Mouse (Mus musculus) heart, embryonic 10.5 days (tissue): ENCODE results near the gene Hs6st3. TPM values are rescaled to one million over a fixed set of nuclear protein-coding genes. Genes with fewer than 3 reads are reported as not detected.
A peak's percentile ranks its signal among the peaks of the same experiment; 100 is the strongest.

Experiments used
- DNase-seq: peaks from one replicate; pipeline ENCODE4 v3.0.0-alpha.2; 2017; ENCODE audit warnings: low spot score
- H3K27ac ChIP-seq: fragments of 300-500 bp; sonication (generic); 2 replicates; pipeline ENCODE4 v1.5.1; 2016; ENCODE audit warnings: mild to moderate bottlenecking
- H3K27me3 ChIP-seq: fragments of 300-500 bp; sonication (generic); 2 replicates; pipeline ENCODE4 v1.6.1; 2016; ENCODE audit warnings: mild to moderate bottlenecking; ENCODE audit not compliant: poor library complexity, insufficient read depth, severe bottlenecking
- H3K36me3 ChIP-seq: fragments of 300-500 bp; sonication (generic); 2 replicates; pipeline ENCODE4 v1.6.1; 2016; ENCODE audit warnings: mild to moderate bottlenecking, moderate library complexity
- H3K4me1 ChIP-seq: fragments of 300-500 bp; sonication (generic); 2 replicates; pipeline ENCODE4 v1.6.1; 2016; ENCODE audit warnings: mild to moderate bottlenecking
- H3K4me3 ChIP-seq: fragments of 300-500 bp; sonication (generic); 2 replicates; pipeline ENCODE4 v1.5.1; 2016; ENCODE audit warnings: mild to moderate bottlenecking, moderate library complexity
- H3K9me3 ChIP-seq: fragments of 300-500 bp; sonication (generic); 2 replicates; pipeline ENCODE4 v1.6.1; 2016; ENCODE audit warnings: mild to moderate bottlenecking, moderate library complexity
- WGBS: fragments of 180-500 bp; shearing (Covaris S2); methylation state at CpG from one replicate; pipeline ENCODE4 v1.1.7; 2016; 5-methylcytosine and 5-hydroxymethylcytosine counted together
- polyA plus RNA-seq: library from polyadenylated mRNA; unstranded; fragments of >200 nt; fragmentation: Nextera tagmentation; extraction: Ambion mirVana; gene quantifications from 2 replicates; pipeline ENCODE4 v1.2.1, GENCODE M21; 2016

Gene Hs6st3
- 0.18 TPM in 1 of 2 replicates, not detected in the other for polyA plus RNA-seq

DNA sequence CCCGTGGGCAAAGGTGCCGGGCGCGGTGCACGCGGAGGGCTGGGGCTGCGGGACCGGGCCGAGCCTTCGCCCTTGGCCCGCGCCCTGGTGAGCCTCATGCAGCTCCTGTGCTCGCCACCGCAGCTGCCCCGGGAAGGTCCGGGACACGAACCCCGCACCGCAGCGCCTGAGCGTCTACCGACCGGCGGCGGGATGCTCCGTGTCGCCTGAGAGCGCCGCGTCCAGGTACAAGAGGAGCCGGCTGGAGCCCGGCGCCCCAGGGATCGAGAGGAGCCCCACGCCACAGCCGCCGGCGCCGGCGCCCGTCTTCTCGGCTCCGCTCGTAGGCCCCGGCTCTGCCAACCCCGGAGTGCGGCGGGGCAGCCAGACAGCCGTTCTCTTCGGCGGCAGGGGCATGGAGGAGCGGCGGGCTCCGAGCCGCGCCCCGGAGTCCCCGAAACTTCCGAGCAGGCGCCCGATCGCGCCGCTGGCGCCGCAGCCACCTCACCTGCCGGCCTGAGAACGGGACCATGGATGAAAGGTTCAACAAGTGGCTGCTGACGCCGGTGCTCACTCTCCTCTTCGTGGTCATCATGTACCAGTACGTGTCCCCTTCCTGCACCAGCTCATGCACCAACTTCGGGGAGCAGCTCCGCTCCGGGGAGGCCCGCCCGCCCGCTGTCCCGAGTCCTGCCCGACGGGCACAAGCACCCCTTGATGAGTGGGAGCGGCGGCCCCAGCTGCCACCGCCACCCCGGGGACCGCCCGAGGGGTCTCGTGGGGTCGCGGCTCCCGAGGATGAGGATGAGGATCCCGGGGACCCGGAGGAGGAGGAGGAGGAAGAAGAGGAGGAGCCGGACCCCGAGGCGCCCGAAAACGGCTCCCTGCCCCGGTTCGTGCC lies at the start of gene Hs6st3:
Hs6st3 (plus strand) TSS at position 436 of the 880 bp plus-strand sequence.
- Histone ChIP-seq H3K27ac (peak within 1 kb of the TSS; percentile 74), H3K27me3 (peaks cover 64% of the 10 kb centered on the region), H3K4me3 (peak within 1 kb of the TSS; percentile 79), H3K9me3 (no peaks in the 10 kb centered on the region), H3K4me1 (peaks cover 16% of the 10 kb centered on the region), H3K36me3 (no peaks in the 10 kb centered on the region)
- DNase-seq: no peak
- under 1% methylated on average over 93 of the region's 100 CpGs for WGBS

DNA sequence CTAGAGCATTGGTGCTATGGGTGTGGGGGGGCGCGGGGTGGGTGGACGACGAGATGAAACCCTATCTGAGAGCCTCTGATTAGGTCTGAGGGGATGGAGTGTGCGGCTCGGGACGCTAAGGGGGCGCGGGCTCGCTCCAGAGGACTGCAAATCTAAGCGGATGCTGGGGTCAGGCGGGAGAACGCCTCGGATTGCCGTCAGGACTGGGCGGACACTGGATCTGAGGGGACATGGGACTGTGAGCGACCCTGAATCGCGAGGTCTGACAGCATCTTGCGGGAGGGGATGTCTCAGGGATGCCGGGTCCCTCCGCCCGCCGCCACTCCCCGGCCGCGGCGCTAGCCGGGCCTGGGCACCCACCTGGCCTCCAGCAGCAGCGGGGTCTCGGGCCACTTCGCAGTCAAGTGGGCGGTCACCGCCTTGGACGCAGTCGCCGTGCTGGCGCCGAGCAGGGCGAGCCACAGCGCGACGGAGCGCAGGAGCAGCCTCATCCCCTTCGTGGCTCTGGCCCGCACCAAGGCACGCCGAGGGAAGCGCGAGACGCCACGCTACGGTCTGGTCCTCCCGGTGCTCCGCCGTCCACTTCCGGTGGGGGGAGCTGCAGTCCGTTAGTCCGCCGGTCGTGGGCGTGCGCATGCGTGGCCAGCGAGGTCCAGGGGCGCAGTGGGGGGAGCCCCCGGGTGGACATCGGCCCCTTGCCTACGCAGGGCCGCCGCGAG lies 39.1 kb upstream of the Hs6st3 start, which contains the start of gene Uggt2:
Uggt2 (minus strand) TSS at position 580 of the 719 bp plus-strand sequence.
- Histone ChIP-seq H3K9me3 (no peaks in the 10 kb centered on the region), H3K27ac (peak within 1 kb of the TSS; percentile 93), H3K4me3 (peak within 1 kb of the TSS; percentile 95), H3K36me3 (peaks cover 5% of the 10 kb centered on the region; the same call in 1 of the 2 replicates), H3K27me3 (no peaks in the 10 kb centered on the region), H3K4me1 (peaks cover 10% of the 10 kb centered on the region; the same call in 1 of the 2 replicates)
- under 1% methylated on average over 72 of the region's 72 CpGs for WGBS
- DNase-seq: peak; percentile 91

DNA sequence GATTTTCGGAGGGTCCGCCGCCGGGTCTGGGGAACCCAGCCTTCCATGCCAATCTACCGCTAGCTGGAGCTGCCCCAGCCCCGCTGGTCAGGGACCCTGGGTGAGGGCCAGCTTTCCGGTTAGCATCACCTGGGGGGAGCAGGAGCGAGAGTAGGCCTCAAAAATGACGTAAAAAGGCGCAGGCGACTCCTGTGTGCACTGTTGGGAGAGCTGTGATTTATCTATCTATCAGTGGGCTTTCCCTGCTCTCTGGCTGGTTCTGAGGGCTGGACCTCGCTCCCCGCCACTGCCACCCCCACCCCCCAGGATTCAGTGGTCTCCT lies 38.6 kb upstream of the Hs6st3 start:
- Histone ChIP-seq H3K27me3 (no peaks in the 10 kb centered on the region), H3K27ac (peak overlapping the region; percentile 93), H3K9me3 (no peaks in the 10 kb centered on the region), H3K4me1 (peaks cover 10% of the 10 kb centered on the region; the same call in 1 of the 2 replicates), H3K4me3 (peak overlapping the region; percentile 95), H3K36me3 (peaks cover 1% of the 10 kb centered on the region; the same call in 1 of the 2 replicates)
- 0% methylated on average over 13 of the region's 13 CpGs for WGBS
- DNase-seq: no peak

DNA sequence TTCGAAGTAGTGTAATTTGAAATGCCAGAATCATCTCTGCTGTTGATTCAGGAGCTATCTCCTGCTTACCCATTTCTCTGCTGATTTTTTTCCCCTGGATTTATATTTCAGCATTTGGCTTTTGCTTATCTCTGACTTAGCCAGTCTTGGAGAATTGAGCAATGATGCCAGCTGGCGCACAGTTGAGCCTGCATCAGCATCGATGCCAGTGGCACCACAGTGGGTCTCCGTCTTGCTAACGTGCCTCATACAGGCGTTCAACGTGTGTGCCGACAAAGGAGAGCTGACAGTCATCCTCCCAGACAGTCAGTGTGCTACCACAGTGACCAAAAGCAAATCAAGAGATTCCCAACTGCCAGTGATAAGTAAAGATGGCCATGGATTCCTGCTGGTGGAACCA lies 30.6 kb upstream of the Hs6st3 start:
- Histone ChIP-seq H3K4me1 (no peaks in the 10 kb centered on the region), H3K36me3 (no peaks in the 10 kb centered on the region), H3K27ac (no peak overlapping the region), H3K4me3 (no peak overlapping the region), H3K9me3 (no peaks in the 10 kb centered on the region), H3K27me3 (no peaks in the 10 kb centered on the region)
- WGBS: 89% methylated on average over 8 of the region's 8 CpGs
- DNase-seq: no peak

DNA sequence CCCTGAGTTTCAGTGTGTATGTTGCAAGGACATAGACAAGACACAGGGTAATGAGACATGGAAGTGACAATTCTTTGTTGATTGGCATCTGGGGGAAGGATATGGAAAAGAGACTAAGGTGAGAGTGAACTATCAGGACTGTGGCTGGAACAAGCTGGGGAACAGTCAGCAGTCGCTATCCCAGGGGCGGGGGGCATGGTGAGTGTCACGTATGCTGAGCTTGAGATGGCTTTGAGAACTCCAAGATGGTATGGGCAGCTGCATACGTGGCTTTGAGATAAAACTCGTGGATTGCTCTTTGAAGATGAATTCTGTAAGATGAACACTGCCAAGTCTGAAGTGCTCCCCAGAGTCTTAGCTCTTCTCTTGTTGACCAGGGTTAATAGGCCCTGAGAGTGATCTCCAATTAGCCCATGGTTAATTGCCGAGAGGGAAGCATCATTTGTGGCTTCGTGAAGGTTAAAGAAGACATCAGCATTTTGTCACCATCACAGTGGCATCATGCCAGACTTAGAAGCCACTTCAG lies 29.3 kb upstream of the Hs6st3 start:
- no peaks in the 10 kb centered on the region for H3K9me3 ChIP-seq
- H3K27ac ChIP-seq: no peak overlapping the region
- no peak for DNase-seq
- WGBS: 69% methylated on average over 7 of the region's 7 CpGs
- no peaks in the 10 kb centered on the region for H3K4me1 ChIP-seq
- no peaks in the 10 kb centered on the region for H3K27me3 ChIP-seq
- H3K36me3 ChIP-seq: no peaks in the 10 kb centered on the region
- H3K4me3 ChIP-seq: no peak overlapping the region

DNA sequence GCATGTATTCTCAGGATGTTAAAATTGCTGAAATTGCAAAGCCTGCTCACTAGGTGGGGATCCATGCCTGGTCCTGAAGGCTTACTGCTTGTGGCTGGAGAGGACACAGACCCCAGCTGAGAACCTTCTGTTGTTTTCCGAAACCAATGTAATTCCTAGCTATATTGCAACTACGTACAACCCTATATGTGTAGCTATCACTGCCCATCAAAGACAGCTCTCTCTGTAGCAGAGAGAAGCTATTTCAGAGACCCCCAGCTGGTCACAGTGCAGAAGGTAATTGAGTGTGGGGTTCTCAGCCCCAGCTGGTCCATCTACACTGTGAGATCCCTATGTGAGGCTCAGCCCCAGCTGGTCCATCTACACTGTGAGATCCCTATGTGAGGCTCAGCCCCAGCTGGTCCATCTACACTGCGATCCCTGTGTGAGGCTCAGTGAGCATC lies 28.3 kb upstream of the Hs6st3 start:
- WGBS: 74% methylated on average over 3 of the region's 3 CpGs
- Histone ChIP-seq H3K4me1 (no peaks in the 10 kb centered on the region), H3K9me3 (no peaks in the 10 kb centered on the region), H3K27ac (no peak overlapping the region), H3K4me3 (no peak overlapping the region), H3K36me3 (no peaks in the 10 kb centered on the region), H3K27me3 (no peaks in the 10 kb centered on the region)
- DNase-seq: no peak

DNA sequence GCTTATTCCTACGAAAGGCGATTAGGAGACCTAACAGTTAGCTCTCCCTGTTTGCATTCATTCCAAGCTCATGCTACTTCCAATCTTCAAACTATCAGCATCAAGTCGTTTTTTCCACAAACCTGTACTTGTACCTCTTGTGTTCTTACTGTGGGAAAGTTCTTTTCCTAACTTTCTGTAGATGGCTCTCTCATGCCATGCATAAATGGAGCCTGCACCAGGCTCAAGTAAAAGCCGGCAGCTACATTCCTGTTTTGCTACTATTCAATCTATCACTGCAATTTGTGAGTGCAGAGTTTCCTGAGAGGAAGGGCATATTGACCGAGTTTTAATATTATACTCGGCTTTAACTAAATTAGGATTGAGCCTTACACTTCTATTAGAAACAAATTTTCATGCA lies 25.6 kb upstream of the Hs6st3 start:
- no peak overlapping the region for H3K4me3 ChIP-seq
- DNase-seq: no peak
- no peaks in the 10 kb centered on the region for H3K4me1 ChIP-seq
- H3K9me3 ChIP-seq: no peaks in the 10 kb centered on the region
- 77% methylated on average over 6 of the region's 6 CpGs for WGBS
- H3K27me3 ChIP-seq: no peaks in the 10 kb centered on the region
- no peaks in the 10 kb centered on the region for H3K36me3 ChIP-seq
- H3K27ac ChIP-seq: no peak overlapping the region

DNA sequence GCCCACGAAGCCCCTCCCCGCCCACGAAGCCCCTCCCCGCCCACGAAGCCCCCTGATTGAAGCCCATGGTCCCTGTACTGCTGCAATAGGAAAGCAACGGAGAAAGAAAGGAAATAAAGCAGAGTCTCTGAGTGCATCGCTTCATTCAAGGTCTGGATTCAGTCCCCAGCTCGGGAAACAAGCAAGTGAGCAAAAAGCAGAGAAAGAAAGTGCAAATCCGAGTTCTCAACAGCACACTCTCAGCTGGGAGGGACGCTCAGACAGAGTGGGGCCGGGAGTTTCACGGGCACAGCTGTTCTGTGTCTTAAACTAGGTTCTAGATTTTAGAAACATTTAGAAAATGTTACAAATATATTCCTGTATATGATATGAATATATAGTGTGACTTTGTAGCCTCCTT lies 14.6 kb upstream of the Hs6st3 start:
- H3K4me3 ChIP-seq: peak overlapping the region; percentile 56
- no peaks in the 10 kb centered on the region for H3K27me3 ChIP-seq
- no peaks in the 10 kb centered on the region for H3K36me3 ChIP-seq
- DNase-seq: no peak
- peak overlapping the region; percentile 52; the same call in 1 of the 2 replicates for H3K27ac ChIP-seq
- no peaks in the 10 kb centered on the region for H3K9me3 ChIP-seq
- 8% methylated on average over 12 of the region's 12 CpGs for WGBS
- H3K4me1 ChIP-seq: peaks cover 6% of the 10 kb centered on the region; the same call in 1 of the 2 replicates

DNA sequence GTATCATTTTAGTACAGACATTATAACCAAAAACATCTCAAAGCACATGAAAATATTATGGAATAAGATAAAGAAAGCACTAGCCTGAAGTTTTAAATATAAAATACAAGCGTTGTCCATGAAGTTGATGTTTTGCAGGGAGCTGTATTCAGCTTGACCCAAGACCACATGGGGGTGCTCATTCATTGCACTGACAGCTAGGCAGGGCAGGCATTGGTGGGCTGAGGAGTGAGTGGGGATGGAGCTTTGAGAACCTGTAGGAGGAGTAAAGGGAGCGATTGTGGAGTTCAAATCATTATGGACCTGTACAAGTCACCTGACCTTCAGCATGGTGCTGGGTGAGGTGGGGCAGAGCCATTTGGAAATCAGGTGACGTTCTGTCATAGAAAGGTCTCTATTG lies 14.1 kb upstream of the Hs6st3 start:
- WGBS: 29% methylated on average over 3 of the region's 3 CpGs
- Histone ChIP-seq H3K4me1 (peaks cover 6% of the 10 kb centered on the region; the same call in 1 of the 2 replicates), H3K4me3 (peak overlapping the region; percentile 56), H3K36me3 (no peaks in the 10 kb centered on the region), H3K27ac (no peak overlapping the region), H3K27me3 (no peaks in the 10 kb centered on the region), H3K9me3 (no peaks in the 10 kb centered on the region)
- DNase-seq: no peak

DNA sequence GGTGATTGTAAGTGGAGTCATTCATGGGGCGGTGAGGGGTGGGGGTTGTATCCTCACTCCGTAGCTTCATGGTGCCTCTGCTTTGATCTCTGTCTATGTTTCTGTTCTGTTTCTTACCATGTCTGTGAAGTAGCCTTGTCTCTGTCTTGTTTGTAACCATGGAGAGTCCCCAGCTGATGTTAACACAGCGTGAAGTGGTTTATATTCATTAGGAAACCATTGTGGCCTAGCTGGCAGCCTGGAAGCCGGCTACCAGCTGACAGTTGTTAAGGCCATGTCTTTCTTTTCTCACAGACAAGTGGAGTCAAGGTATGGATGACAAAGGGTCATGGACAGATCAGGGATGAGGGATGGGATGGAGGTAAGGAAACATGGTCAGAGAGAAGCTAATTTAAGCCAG lies 12.3 kb upstream of the Hs6st3 start:
- WGBS: 59% methylated on average over 4 of the region's 4 CpGs
- H3K27me3 ChIP-seq: no peaks in the 10 kb centered on the region
- DNase-seq: no peak
- no peaks in the 10 kb centered on the region for H3K9me3 ChIP-seq
- no peak overlapping the region for H3K4me3 ChIP-seq
- no peaks in the 10 kb centered on the region for H3K36me3 ChIP-seq
- peaks cover 6% of the 10 kb centered on the region; the same call in 1 of the 2 replicates for H3K4me1 ChIP-seq
- H3K27ac ChIP-seq: no peak overlapping the region

DNA sequence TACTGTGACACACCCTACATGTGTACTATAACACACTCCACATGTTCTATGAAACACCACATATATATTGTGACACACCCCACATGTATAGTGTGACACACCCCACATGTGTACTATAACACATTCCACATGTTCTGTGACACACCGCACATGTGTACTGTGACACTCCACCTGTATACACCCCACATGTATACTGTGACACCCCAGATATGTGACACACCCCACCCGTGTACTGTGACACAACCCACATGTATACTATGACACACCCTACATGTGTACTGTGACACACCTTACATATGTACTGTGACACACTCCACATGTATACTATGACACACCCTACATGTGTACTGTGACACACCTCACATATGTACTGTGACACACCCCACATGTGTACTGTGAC lies 10.8 kb upstream of the Hs6st3 start:
- Histone ChIP-seq H3K9me3 (no peaks in the 10 kb centered on the region), H3K36me3 (no peaks in the 10 kb centered on the region), H3K4me1 (peaks cover 6% of the 10 kb centered on the region; the same call in 1 of the 2 replicates), H3K4me3 (no peak overlapping the region), H3K27ac (no peak overlapping the region), H3K27me3 (peaks cover 5% of the 10 kb centered on the region; the same call in 1 of the 2 replicates)
- DNase-seq: no peak
- 92% methylated on average over 2 of the region's 2 CpGs for WGBS

DNA sequence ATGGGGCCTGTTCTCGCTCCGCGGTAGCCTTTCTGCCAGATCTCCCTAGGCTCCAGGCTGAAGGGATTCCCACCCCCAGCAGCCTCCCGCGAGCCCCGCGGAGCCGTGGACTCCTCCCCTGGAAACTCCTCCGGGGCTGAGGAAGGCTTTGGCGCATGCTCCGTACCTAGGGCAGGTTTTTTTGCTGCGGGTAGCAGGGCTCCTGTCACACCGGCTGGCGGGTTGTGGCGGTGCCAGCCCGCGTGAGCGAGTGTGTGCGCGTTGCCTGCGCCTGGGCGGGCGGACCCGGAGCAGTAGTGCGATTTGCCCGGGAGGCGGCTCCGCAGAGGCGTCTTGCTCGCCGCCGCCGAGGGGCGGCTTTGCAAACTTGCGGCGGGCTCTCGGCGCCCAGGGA lies 632 bp upstream of the Hs6st3 start:
- under 1% methylated on average over 38 of the region's 38 CpGs for WGBS
- Histone ChIP-seq H3K4me1 (peaks cover 16% of the 10 kb centered on the region), H3K4me3 (peak overlapping the region; percentile 79), H3K27me3 (peaks cover 64% of the 10 kb centered on the region), H3K27ac (peak overlapping the region; percentile 74), H3K9me3 (no peaks in the 10 kb centered on the region), H3K36me3 (no peaks in the 10 kb centered on the region)
- peak; percentile 87 for DNase-seq

DNA sequence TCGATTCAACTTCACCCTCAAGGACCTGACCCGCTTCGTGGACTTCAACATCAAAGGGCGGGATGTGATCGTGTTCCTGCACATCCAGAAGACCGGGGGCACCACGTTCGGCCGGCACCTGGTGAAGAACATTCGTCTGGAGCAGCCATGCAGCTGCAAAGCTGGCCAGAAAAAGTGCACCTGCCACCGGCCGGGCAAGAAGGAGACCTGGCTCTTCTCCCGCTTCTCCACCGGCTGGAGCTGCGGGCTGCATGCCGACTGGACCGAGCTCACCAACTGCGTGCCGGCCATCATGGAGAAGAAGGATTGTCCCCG lies 602 bp downstream of the Hs6st3 start:
- H3K27ac ChIP-seq: no peak overlapping the region
- peaks cover 64% of the 10 kb centered on the region for H3K27me3 ChIP-seq
- peak overlapping the region; percentile 79 for H3K4me3 ChIP-seq
- no peaks in the 10 kb centered on the region for H3K9me3 ChIP-seq
- DNase-seq: no peak
- 3% methylated on average over 20 of the region's 20 CpGs for WGBS
- peaks cover 16% of the 10 kb centered on the region for H3K4me1 ChIP-seq
- no peaks in the 10 kb centered on the region for H3K36me3 ChIP-seq
